Mouse (Mus musculus): Measurements from ENCODE around the gene Pi4k2a. TPM values are rescaled to one million over a fixed set of nuclear protein-coding genes. Genes with fewer than 3 reads are reported as not detected.

The Pi4k2a gene
- total RNA-seq, 2 experiments from 2014 or later: 14.0 to 14.7 TPM

- intact Hi-C loops (cut with DNase I; ENCODE audit: low total_unique reads): no loop called here
- peak; percentile 86 for DNase-seq
Measured at GRCm38 (mm10) chr19:42147170-42147768, 57.0 kb downstream of the Pi4k2a start, which contains the start of gene Marveld1. TSS of gene Marveld1 (plus strand) at chr19:42147400.

GRCm38 (mm10) chr19:42147769-42148568, 57.7 kb downstream of the Pi4k2a start:
- DNase-seq: peak; percentile 76
- intact Hi-C loops (cut with DNase I; ENCODE audit: low total_unique reads): no loop called here

- no peak for DNase-seq
- intact Hi-C loops (cut with DNase I; ENCODE audit: low total_unique reads): no loop called here
Measured at GRCm38 (mm10) chr19:42148569-42148860, 58.2 kb downstream of the Pi4k2a start.

- peak; percentile 84 for DNase-seq
- intact Hi-C loops (cut with DNase I; ENCODE audit: low total_unique reads): loop anchor here (10.0 kb wide), 1 partner anchor 57 kb away; the partner anchor contains the start of gene Pi4k2a
Measured at GRCm38 (mm10) chr19:42151990-42152389, 61.7 kb downstream of the Pi4k2a start.

GRCm38 (mm10) chr19:42157493-42158237, 67.4 kb downstream of the Pi4k2a start:
- intact Hi-C loops (cut with DNase I; ENCODE audit: low total_unique reads): loop anchor here (10.0 kb wide), 1 partner anchor 63 kb away; the partner anchor contains the start of gene Pi4k2a
- DNase-seq: no peak

- DNase-seq: no peak
- intact Hi-C loops (cut with DNase I; ENCODE audit: low total_unique reads): loop anchor here (10.0 kb wide), 1 partner anchor 64 kb away; the partner anchor contains the start of gene Pi4k2a
Measured at GRCm38 (mm10) chr19:42158246-42159017, 68.2 kb downstream of the Pi4k2a start.

GRCm38 (mm10) chr19:42163764-42164163, 73.5 kb downstream of the Pi4k2a start, which contains the start of gene Zfyve27:
TSS of gene Zfyve27 (plus strand) at chr19:42163951.
- intact Hi-C loops (cut with DNase I; ENCODE audit: low total_unique reads): loop anchor here (10.0 kb wide), 1 partner anchor 129 kb away; the partner anchor contains the start of gene Ankrd2
- DNase-seq: no peak

- intact Hi-C loops (cut with DNase I; ENCODE audit: low total_unique reads): loop anchor here (10.0 kb wide), 1 partner anchor 129 kb away; the partner anchor contains the start of gene Ankrd2
- DNase-seq: no peak
Measured at GRCm38 (mm10) chr19:42164188-42164587, 73.9 kb downstream of the Pi4k2a start.

GRCm38 (mm10) chr19:42166130-42166529, 75.9 kb downstream of the Pi4k2a start:
- peak; percentile 86 for DNase-seq
- intact Hi-C loops (cut with DNase I; ENCODE audit: low total_unique reads): loop anchor here (10.0 kb wide), 1 partner anchor 131 kb away; the partner anchor contains the start of gene Ankrd2

- intact Hi-C loops (cut with DNase I; ENCODE audit: low total_unique reads): loop anchor here (10.0 kb wide), 1 partner anchor 132 kb away; the partner anchor contains the start of gene Ankrd2
- DNase-seq: no peak
Measured at GRCm38 (mm10) chr19:42166766-42167165, 76.5 kb downstream of the Pi4k2a start.

GRCm38 (mm10) chr19:42167489-42167888, 77.2 kb downstream of the Pi4k2a start:
- intact Hi-C loops (cut with DNase I; ENCODE audit: low total_unique reads): loop anchor here (10.0 kb wide), 1 partner anchor 133 kb away; the partner anchor contains the start of gene Ankrd2
- no peak for DNase-seq

- intact Hi-C loops (cut with DNase I; ENCODE audit: low total_unique reads): loop anchor here (10.0 kb wide), 1 partner anchor 135 kb away; the partner anchor contains the start of gene Ankrd2
- no peak for DNase-seq
Measured at GRCm38 (mm10) chr19:42169322-42169975, 79.2 kb downstream of the Pi4k2a start.

- peak; percentile 89 for DNase-seq
- intact Hi-C loops (cut with DNase I; ENCODE audit: low total_unique reads): no loop called here
Measured at GRCm38 (mm10) chr19:42170025-42170969, 80.0 kb downstream of the Pi4k2a start.

Measured in gastrocnemius, postnatal 14 days (tissue).